Mouse (Mus musculus) liver, embryonic 14.5 days (tissue): ENCODE measurements around the gene Gm48552. TPM values are rescaled to one million over a fixed set of nuclear protein-coding genes. Genes with fewer than 3 reads are reported as not detected.

ENCODE experiments used
- ATAC-seq: fragments of 200-750 bp; cut with Nextera tagmentation; 2 replicates; pipeline ENCODE4 v1.8.0; 2017; ENCODE audit warnings: moderate number of reproducible peaks, mild to moderate bottlenecking, moderate library complexity; ENCODE audit not compliant: insufficient read depth
- DNase-seq, 3 experiments: peaks; one replicate each; pipeline ENCODE4 v3.0.0-alpha.2; 2012 to 2013; ENCODE audit warnings: low read depth in 3 of 3, low spot score in 3 of 3
- H3K27ac ChIP-seq: fragments of 300-500 bp; sonication (generic); 2 replicates; pipeline ENCODE4 v1.5.1; 2014; ENCODE audit warnings: moderate library complexity, mild to moderate bottlenecking, control low read depth, inconsistent platforms
- H3K27me3 ChIP-seq: fragments of 300-500 bp; sonication (generic); 2 replicates; pipeline ENCODE4 v1.6.1; 2014; ENCODE audit warnings: mild to moderate bottlenecking, low read length, moderate library complexity; ENCODE audit not compliant: control insufficient read depth, insufficient read depth
- H3K36me3 ChIP-seq: fragments of 300-500 bp; sonication (generic); replicated peaks from 2 replicates; pipeline ENCODE4 v1.6.1; 2014; ENCODE audit warnings: low read depth; ENCODE audit not compliant: control insufficient read depth, insufficient read depth
- H3K4me1 ChIP-seq, 2 experiments: fragments of 200-500 bp in 1 of 2; fragments of 300-500 bp in 1 of 2; sonication (generic) in 1 of 2; replicated peaks; 2 replicates each; pipeline ENCODE4 v1.6.1; 2012 to 2014; ENCODE audit warnings: antibody characterized with exemption in 1 of 2, inconsistent platforms in 1 of 2, low read length in 1 of 2; ENCODE audit not compliant: control insufficient read depth in 2 of 2, insufficient read depth in 2 of 2
- H3K4me2 ChIP-seq: fragments of 300-500 bp; sonication (generic); 2 replicates; pipeline ENCODE4 v1.6.1; 2014; ENCODE audit warnings: low read depth, mild to moderate bottlenecking, control low read depth, moderate library complexity
- H3K4me3 ChIP-seq, 2 experiments: fragments of 200-500 bp in 1 of 2; fragments of 300-500 bp in 1 of 2; sonication (generic) in 1 of 2; 2 replicates each; pipeline ENCODE4 v1.5.1; 2012 to 2014; ENCODE audit warnings: low read depth in 2 of 2, low read length in 2 of 2, mild to moderate bottlenecking in 2 of 2, control low read depth in 1 of 2, inconsistent platforms in 1 of 2, moderate library complexity in 1 of 2; ENCODE audit not compliant: insufficient read depth in 1 of 2
- H3K9ac ChIP-seq: fragments of 300-500 bp; sonication (generic); replicated peaks from 2 replicates; pipeline ENCODE4 v1.6.1; 2014; ENCODE audit warnings: mild to moderate bottlenecking, control low read depth, moderate library complexity
- H3K9me3 ChIP-seq: fragments of 300-500 bp; sonication (generic); 2 replicates; pipeline ENCODE4 v1.6.1; 2016; ENCODE audit warnings: low read length, mixed read lengths; ENCODE audit not compliant: control insufficient read depth
- CTCF ChIP-seq: IDR thresholded peaks from 2 replicates; pipeline ENCODE4 v1.5.1; 2016; ENCODE audit warnings: antibody characterized with exemption, low read depth, control low read depth
- EP300 ChIP-seq: IDR thresholded peaks from 2 replicates; pipeline ENCODE4 v1.6.1; 2016; ENCODE audit warnings: antibody characterized with exemption, low read depth
- WGBS: fragments of 180-500 bp; shearing (Covaris S2); extraction: QIAGEN DNeasy Blood & Tissue Kit; methylation state at CpG from one replicate; pipeline ENCODE4 v1.1.7; 2014; ENCODE audit not compliant: insufficient replicate concordance; 5-methylcytosine and 5-hydroxymethylcytosine counted together
- polyA plus RNA-seq, 2 experiments: library from polyadenylated mRNA; depleted of rRNA in 1 of 2; stranded (reverse) in 1 of 2; unstranded in 1 of 2; fragments of >200 nt; fragmentation: Nextera tagmentation in 1 of 2; extraction: Ambion mirVana in 1 of 2; gene quantifications; 2 replicates each; pipeline versions ENCODE4 v1.2.1 to v1.2.3; 2012 to 2014

The Gm48552 gene
- polyA plus RNA-seq, 2 experiments, result 0.36 to 0.90 TPM

DNA sequence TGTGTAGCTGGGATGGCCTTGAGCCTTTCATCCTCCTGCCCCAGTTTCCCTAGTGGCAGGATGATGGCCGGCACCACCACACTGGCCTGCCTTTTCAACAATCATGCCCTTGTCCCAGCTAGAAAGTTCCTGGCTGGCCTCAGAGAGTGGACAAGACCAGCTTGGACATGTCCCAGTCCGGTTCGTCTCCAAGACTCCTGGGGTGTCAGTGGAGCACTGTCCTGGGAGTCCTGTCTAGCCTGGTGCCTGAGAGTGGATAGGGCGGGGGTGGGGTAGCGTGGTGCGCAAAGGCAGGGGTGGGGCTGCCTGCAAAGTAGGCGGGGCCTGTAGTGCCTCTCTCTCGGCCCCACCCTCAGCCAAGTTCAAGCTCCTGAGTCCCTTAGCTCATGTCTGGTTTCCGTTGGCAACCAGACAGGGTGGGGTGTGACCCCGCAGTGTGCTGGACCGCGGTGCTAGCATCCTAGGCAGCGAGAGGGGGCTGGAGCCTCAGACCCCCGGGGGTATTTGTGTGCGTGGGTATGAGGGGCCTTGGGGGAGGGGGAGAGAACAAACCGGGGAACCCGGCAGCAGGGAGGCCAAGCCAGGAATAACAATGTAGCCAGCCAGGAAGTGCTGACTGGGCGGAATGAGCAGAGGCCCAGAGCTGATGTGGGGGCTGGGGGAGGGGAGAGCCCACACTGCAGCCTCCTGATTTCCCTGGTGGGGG is 12.9 kb downstream of the Gm48552 start:
- H3K9ac ChIP-seq, result no peak overlapping the region
- no peaks in the 10 kb centered on the region; the same call in 1 of the 2 replicates for H3K36me3 ChIP-seq
- peaks cover 7 to 12% of the 10 kb centered on the region in 2 experiments; a peak in 3 of 4 replicates for H3K4me1 ChIP-seq

GRCm38 (mm10) chr10:81402227-81402765 is 13.5 kb downstream of the Gm48552 start:
- peaks cover 7 to 12% of the 10 kb centered on the region in 2 experiments; a peak in 3 of 4 replicates for H3K4me1 ChIP-seq

More for the DNA sequence above, 12.9 kb downstream of the Gm48552 start:
- ATAC-seq (peak; percentile 80), DNase-seq (peak; percentile 58 to 68 (median 63))
- H3K4me3 ChIP-seq, result no peak overlapping the region
- peak overlapping the region; percentile 17; the same call in 1 of the 2 replicates for H3K4me2 ChIP-seq
- WGBS, result 11% methylated on average over 18 of the region's 18 CpGs
- H3K9me3 ChIP-seq, result no peaks in the 10 kb centered on the region
- no peak for TF ChIP-seq EP300
- TF ChIP-seq CTCF, result no peak; the same call in 1 of the 2 replicates
- H3K27ac ChIP-seq, result no peak overlapping the region
- H3K27me3 ChIP-seq, result peaks cover 10% of the 10 kb centered on the region

DNA sequence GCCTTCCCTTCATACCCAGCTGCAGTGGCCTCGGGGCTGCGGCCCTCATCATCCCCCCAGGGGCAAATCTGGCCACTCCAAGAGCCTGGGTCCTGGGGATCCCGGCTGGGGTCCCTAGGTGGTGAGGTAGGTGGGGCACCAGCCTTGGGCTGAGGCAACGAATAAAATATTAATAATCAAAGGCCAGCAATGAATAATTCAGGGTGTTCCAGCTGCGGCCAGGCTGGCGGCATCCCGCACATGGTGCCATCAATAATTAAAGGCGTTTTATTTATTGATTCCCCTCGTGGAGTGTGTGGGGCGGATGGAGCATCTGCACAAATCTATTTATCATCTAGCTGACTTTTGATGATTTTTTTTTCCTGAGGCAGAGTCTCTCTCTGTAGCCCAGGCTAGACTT is 14.7 kb downstream of the Gm48552 start:
- no peak overlapping the region for H3K9ac ChIP-seq
- no peak overlapping the region for H3K27ac ChIP-seq
- TF ChIP-seq CTCF, result no peak
- TF ChIP-seq EP300, result no peak
- H3K4me3 ChIP-seq, result no peak overlapping the region
- H3K36me3 ChIP-seq, result no peaks in the 10 kb centered on the region; the same call in 1 of the 2 replicates
- ATAC-seq (no peak), DNase-seq (no peak)
- H3K27me3 ChIP-seq, result peaks cover 28% of the 10 kb centered on the region
- peaks cover 7 to 19% of the 10 kb centered on the region in 2 experiments; a peak in 3 of 4 replicates for H3K4me1 ChIP-seq
- H3K4me2 ChIP-seq, result no peak overlapping the region
- H3K9me3 ChIP-seq, result no peaks in the 10 kb centered on the region
- WGBS, result 73% methylated on average over 10 of the region's 10 CpGs

More at GRCm38 (mm10) chr10:81402227-81402765, 13.5 kb downstream of the Gm48552 start:
- TF ChIP-seq CTCF (no peak), EP300 (no peak)
- no peak overlapping the region for H3K4me3 ChIP-seq
- H3K9me3 ChIP-seq, result no peaks in the 10 kb centered on the region
- no peak overlapping the region for H3K9ac ChIP-seq
- 36% methylated on average over 7 of the region's 7 CpGs for WGBS
- DNase-seq, result no peak
- H3K27me3 ChIP-seq, result peaks cover 16% of the 10 kb centered on the region
- no peak overlapping the region for H3K4me2 ChIP-seq
- no peak for ATAC-seq
- no peaks in the 10 kb centered on the region; the same call in 1 of the 2 replicates for H3K36me3 ChIP-seq
- H3K27ac ChIP-seq, result no peak overlapping the region

GRCm38 (mm10) chr10:81404082-81404481 is 15.3 kb downstream of the Gm48552 start:
- 27% methylated on average over 9 of the region's 9 CpGs for WGBS
- Histone ChIP-seq H3K27ac (no peak overlapping the region), H3K9me3 (no peaks in the 10 kb centered on the region), H3K27me3 (peaks cover 31% of the 10 kb centered on the region), H3K4me3 (no peak overlapping the region), H3K36me3 (no peaks in the 10 kb centered on the region; the same call in 1 of the 2 replicates), H3K4me2 (no peak overlapping the region), H3K9ac (no peak overlapping the region), H3K4me1 (peaks cover 7 to 19% of the 10 kb centered on the region in 2 experiments; a peak in 3 of 4 replicates)
- DNase-seq (no peak), ATAC-seq (no peak)
- no peak for TF ChIP-seq EP300
- TF ChIP-seq CTCF, result no peak

GRCm38 (mm10) chr10:81404720-81405119 is 15.9 kb downstream of the Gm48552 start:
- H3K9me3 ChIP-seq, result no peaks in the 10 kb centered on the region
- WGBS, result 23% methylated on average over 18 of the region's 18 CpGs
- H3K27me3 ChIP-seq, result peaks cover 31% of the 10 kb centered on the region
- no peak overlapping the region for H3K27ac ChIP-seq
- no peak overlapping the region for H3K4me3 ChIP-seq
- TF ChIP-seq CTCF (no peak), EP300 (no peak)
- no peak for DNase-seq
- ATAC-seq, result no peak
- H3K9ac ChIP-seq, result no peak overlapping the region
- H3K4me2 ChIP-seq, result no peak overlapping the region
- H3K4me1 ChIP-seq, result peaks cover 7 to 19% of the 10 kb centered on the region in 2 experiments; a peak in 3 of 4 replicates
- H3K36me3 ChIP-seq, result no peaks in the 10 kb centered on the region; the same call in 1 of the 2 replicates
